8 mouse cellular contexts compared by ENCODE assay signal in genomic region chr5:149524242-149524858, GRCm38 (mm10). TPM values are rescaled to one million over a fixed set of nuclear protein-coding genes. Genes with fewer than 3 reads are reported as not detected.
DNase-seq lines count a peak whose midpoint lies in the region; ATAC-seq and TF ChIP-seq lines count a peak whose summit lies in the region.

No protein-coding gene starts in this region.

- no peaks in the 10 kb centered on the region for H3K36me3 ChIP-seq in lung, embryonic 16.5 days (ENCODE audit: control insufficient read depth, insufficient read depth, low read length)

- H3K27ac ChIP-seq in cerebellum, adult 2 months (ENCODE audit: insufficient read depth, low read length), result no peak overlapping the region
- peak overlapping the region; percentile 64 for H3K27ac ChIP-seq in layer of hippocampus, adult 2 months
- peak overlapping the region; percentile 38 for H3K27ac ChIP-seq in lung, embryonic 16.5 days (ENCODE audit: low read length)

- peak overlapping the region; percentile 44 for H3K4me2 ChIP-seq in lung, embryonic 16.5 days (ENCODE audit: low read depth, low read length)

- H3K9me3 ChIP-seq in lung, embryonic 16.5 days (ENCODE audit: control insufficient read depth, low read length), result 0 out of 2 replicates have a peak, but pooled peaks cover 2% of the 10 kb centered on the region

- WGBS in cerebellum, adult 2 months, result 3% methylated on average over 16 of the region's 16 CpGs
- WGBS in lung, embryonic 16.5 days, result 10% methylated on average over 16 of the region's 16 CpGs

- TF ChIP-seq CTCF in cerebellum, adult 2 months (IDR thresholded peaks at IDR 0.05; ENCODE audit: borderline replicate concordance, insufficient read depth, low read depth, low read length), result peak; percentile 90
- TF ChIP-seq CTCF in layer of hippocampus, adult 2 months (conservative IDR thresholded peaks at IDR 0.05), result peak; percentile 98

- peak; percentile 79 for ATAC-seq in lung, embryonic 16.5 days (ENCODE audit: low read depth)

- H3K4me3 ChIP-seq in cerebellum, adult 2 months (replicated peaks; ENCODE audit: insufficient read depth, low read depth, low read length), result peak overlapping the region; percentile 28
- H3K4me3 ChIP-seq in layer of hippocampus, adult 2 months, result no peak overlapping the region; the same call in 1 of the 2 replicates
- no peak overlapping the region; the same call in 1 of the 2 replicates for H3K4me3 ChIP-seq in lung, embryonic 16.5 days (ENCODE audit: low read length)

- no peak overlapping the region for H3K9ac ChIP-seq in lung, embryonic 16.5 days (ENCODE audit: low read length)

- peak; percentile 81 for DNase-seq in MEL-GATA-1-ER (ENCODE audit: extremely low read depth, low read depth)
- DNase-seq in cerebellum, adult 2 months, result peak; percentile 81 to 88
- peak; percentile 85 for DNase-seq in forelimb bud, embryonic 11.5 days (ENCODE audit: low read depth, low spot score)
- DNase-seq in heart, postnatal 4 days, result peak; percentile 89
- DNase-seq in layer of hippocampus, adult 2 months (ENCODE audit: low spot score in 2 of 2), result peak; percentile 90 to 93
- peak; percentile 49 for DNase-seq in ovary, postnatal 10 days (ENCODE audit: low spot score)
- peak; percentile 74 to 87 for DNase-seq in thymus, postnatal 10 days (ENCODE audit: low spot score in 2 of 2)

- no peak for TF ChIP-seq POLR2A in cerebellum, adult 2 months (IDR thresholded peaks at IDR 0.05; ENCODE audit: borderline replicate concordance, insufficient read depth, low read length)

- peaks cover 10% of the 10 kb centered on the region for H3K4me1 ChIP-seq in cerebellum, adult 2 months (ENCODE audit: control insufficient read depth, insufficient read depth, low read length)
- H3K4me1 ChIP-seq in lung, embryonic 16.5 days (replicated peaks; ENCODE audit: control insufficient read depth, insufficient read depth, low read length), result peaks cover 27% of the 10 kb centered on the region

- no peaks in the 10 kb centered on the region for H3K27me3 ChIP-seq in cerebellum, adult 2 months (ENCODE audit: control insufficient read depth, insufficient read depth, low read length)
- H3K27me3 ChIP-seq in lung, embryonic 16.5 days (ENCODE audit: control insufficient read depth, insufficient read depth, low read depth, low read length), result no peaks in the 10 kb centered on the region

RNA-seq across cellular contexts. Expression of gene Wdr95, which starts 4.1 kb away (rescaled TPM):
- 0.24 and 0.29 TPM in 2 replicates for polyA plus RNA-seq in cerebellum, adult 2 months (2012; rRNA removed)
- total RNA-seq in heart, postnatal 4 days (2021), result under 1 TPM in 1 of 2 experiments, not detected in 1; 0.14 TPM
- total RNA-seq in layer of hippocampus, adult 2 months (2021), result 1 to 10 TPM in 1 of 2 experiments, under 1 TPM in 1; 0.41 to 1.0 TPM
- polyA plus RNA-seq in lung, embryonic 16.5 days (2015; fragmentation: Nextera tagmentation; extraction: Ambion mirVana), result 0.19 and 0.63 TPM in 2 replicates
